Mouse (Mus musculus) stomach, postnatal 0 days (tissue): Measurements from ENCODE around the gene Sytl1.

Experiments used
- CTCF ChIP-seq: IDR thresholded peaks from 2 replicates; pipeline ENCODE4 v1.5.1; 2016; ENCODE audit warnings: antibody characterized with exemption, low read depth, mild to moderate bottlenecking, moderate library complexity
- EP300 ChIP-seq: optimal IDR thresholded peaks from 2 replicates; pipeline ENCODE3; 2016; ENCODE audit warnings: antibody characterized with exemption

DNA sequence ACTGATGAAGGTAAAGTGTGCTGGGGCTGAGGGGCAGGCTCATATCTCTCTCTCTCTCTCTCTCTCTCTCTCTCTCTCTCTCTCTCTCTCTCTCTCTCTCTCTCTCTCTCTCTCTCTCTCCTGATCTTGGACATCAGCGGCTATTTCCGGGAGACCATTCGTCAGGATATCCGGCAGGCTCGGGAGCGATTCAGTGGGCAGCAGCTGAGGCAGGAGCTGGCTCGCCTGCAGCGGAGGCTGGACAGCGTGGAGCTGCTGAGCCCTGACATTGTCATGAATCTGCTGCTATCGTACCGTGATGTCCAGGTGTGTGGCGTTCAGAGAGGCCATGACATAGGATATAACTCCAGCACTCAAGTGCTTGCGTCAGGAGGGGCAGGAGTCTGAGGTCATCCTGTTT is 19.4 kb downstream of the Sytl1 start:
- TF ChIP-seq CTCF (no peak), EP300 (no peak)
